Mouse (Mus musculus) megakaryocyte, embryonic 14.5 days (primary cell): Measurements from ENCODE around the gene Rtraf.

Experiments used
- FLI1 ChIP-seq: IDR thresholded peaks from 2 replicates; pipeline ENCODE4 v1.6.1; 2012; ENCODE audit warnings: low read length, inconsistent platforms, mixed read lengths
- GATA1 ChIP-seq: IDR thresholded peaks from 3 replicates; pipeline ENCODE4 v1.6.1; 2012; ENCODE audit warnings: mixed read lengths, low read length, inconsistent platforms, borderline replicate concordance

DNA sequence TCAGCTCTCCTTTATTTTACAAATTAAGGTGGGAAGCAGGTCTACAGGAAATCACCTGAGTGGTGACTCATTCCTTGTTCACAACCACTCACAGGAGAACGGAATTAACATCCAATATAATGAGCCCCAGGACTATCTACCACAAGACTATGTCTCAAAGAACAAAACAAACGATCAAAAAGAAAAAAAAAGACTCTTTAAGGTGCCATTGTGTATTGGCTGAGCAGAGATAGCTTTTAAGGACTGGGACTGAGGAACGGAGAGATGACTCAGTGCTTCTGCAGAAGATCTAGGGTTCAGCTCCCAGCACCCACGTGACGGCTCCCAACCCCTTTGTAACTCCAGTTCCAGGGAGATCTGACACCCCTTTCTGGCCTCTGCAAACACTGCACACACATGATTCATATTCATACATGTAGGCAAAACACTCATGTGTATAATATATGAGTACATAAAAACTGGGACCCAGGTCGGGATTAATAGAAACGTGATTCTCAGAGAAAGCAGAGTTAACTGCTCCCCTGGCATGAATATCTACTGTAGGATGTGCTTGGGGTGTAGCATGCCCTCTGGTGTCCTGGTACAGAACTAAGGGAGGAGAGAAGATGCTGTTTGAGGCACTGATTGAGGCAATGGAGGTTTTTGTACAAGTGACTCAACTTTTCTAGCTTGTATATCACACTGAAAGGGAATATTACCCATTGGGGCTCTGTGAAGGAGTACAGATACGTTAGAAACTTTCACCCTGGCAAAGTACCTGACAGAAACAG is 37.9 kb upstream of the Rtraf start:
- no peak for TF ChIP-seq GATA1
- no peak for TF ChIP-seq FLI1
